Mouse (Mus musculus): Measurements from ENCODE around the gene Ninl. TPM values are rescaled to one million over a fixed set of nuclear protein-coding genes. Genes with fewer than 3 reads are reported as not detected.

Gene Ninl
- polyA plus RNA-seq, 1 experiment from 2014 or later = 11.8 TPM

- WGBS = 77% methylated on average over 3 of the region's 3 CpGs
Observed at GRCm38 (mm10) chr2:150930806-150931205, 108.4 kb downstream of the Ninl start.

GRCm38 (mm10) chr2:150929156-150929555, 110.0 kb downstream of the Ninl start:
- Histone ChIP-seq H3K27me3 (ENCODE audit: insufficient read depth, poor library complexity, severe bottlenecking) (no peaks in the 10 kb centered on the region), H3K4me3 (no peak overlapping the region), H3K27ac (no peak overlapping the region), H3K4me1 (replicated peaks) (no peaks in the 10 kb centered on the region), H3K36me3 (peaks cover 91% of the 10 kb centered on the region), H3K9me3 (no peaks in the 10 kb centered on the region)
- no peak for DNase-seq (ENCODE audit: low spot score)
- WGBS = 92% methylated on average over 6 of the region's 6 CpGs

More at GRCm38 (mm10) chr2:150930806-150931205, 108.4 kb downstream of the Ninl start:
- Histone ChIP-seq H3K36me3 (peaks cover 94% of the 10 kb centered on the region), H3K4me3 (no peak overlapping the region), H3K9me3 (no peaks in the 10 kb centered on the region), H3K4me1 (replicated peaks) (no peaks in the 10 kb centered on the region), H3K27ac (no peak overlapping the region), H3K27me3 (ENCODE audit: insufficient read depth, poor library complexity, severe bottlenecking) (no peaks in the 10 kb centered on the region)
- no peak for DNase-seq (ENCODE audit: low spot score)

GRCm38 (mm10) chr2:150927038-150927720, 112.0 kb downstream of the Ninl start:
- no peak for DNase-seq (ENCODE audit: low spot score)
- WGBS = 96% methylated on average over 11 of the region's 11 CpGs
- H3K9me3 ChIP-seq = no peaks in the 10 kb centered on the region
- H3K27ac ChIP-seq = no peak overlapping the region
- peaks cover 88% of the 10 kb centered on the region for H3K36me3 ChIP-seq
- H3K27me3 ChIP-seq (ENCODE audit: insufficient read depth, poor library complexity, severe bottlenecking) = no peaks in the 10 kb centered on the region
- H3K4me3 ChIP-seq = no peak overlapping the region
- H3K4me1 ChIP-seq (replicated peaks) = no peaks in the 10 kb centered on the region

GRCm38 (mm10) chr2:150923505-150923904, 115.7 kb downstream of the Ninl start:
- no peaks in the 10 kb centered on the region for H3K4me1 ChIP-seq (replicated peaks)
- H3K36me3 ChIP-seq = peaks cover 69% of the 10 kb centered on the region
- WGBS = 88% methylated on average over 7 of the region's 7 CpGs
- no peak for DNase-seq (ENCODE audit: low spot score)
- no peak overlapping the region for H3K4me3 ChIP-seq
- no peaks in the 10 kb centered on the region for H3K27me3 ChIP-seq (ENCODE audit: insufficient read depth, poor library complexity, severe bottlenecking)
- H3K9me3 ChIP-seq = no peaks in the 10 kb centered on the region
- H3K27ac ChIP-seq = no peak overlapping the region

GRCm38 (mm10) chr2:150923026-150923425, 116.2 kb downstream of the Ninl start:
- H3K4me1 ChIP-seq (replicated peaks) = no peaks in the 10 kb centered on the region
- H3K9me3 ChIP-seq = no peaks in the 10 kb centered on the region
- no peak for DNase-seq (ENCODE audit: low spot score)
- WGBS = 87% methylated on average over 3 of the region's 3 CpGs
- no peak overlapping the region for H3K4me3 ChIP-seq
- no peak overlapping the region for H3K27ac ChIP-seq
- H3K27me3 ChIP-seq (ENCODE audit: insufficient read depth, poor library complexity, severe bottlenecking) = no peaks in the 10 kb centered on the region
- peaks cover 69% of the 10 kb centered on the region for H3K36me3 ChIP-seq

- WGBS = 96% methylated on average over 4 of the region's 4 CpGs
- H3K36me3 ChIP-seq = peaks cover 69% of the 10 kb centered on the region
- H3K27ac ChIP-seq = no peak overlapping the region
- H3K27me3 ChIP-seq (ENCODE audit: insufficient read depth, poor library complexity, severe bottlenecking) = no peaks in the 10 kb centered on the region
- H3K4me3 ChIP-seq = no peak overlapping the region
- no peaks in the 10 kb centered on the region for H3K4me1 ChIP-seq (replicated peaks)
- no peaks in the 10 kb centered on the region for H3K9me3 ChIP-seq
- no peak for DNase-seq (ENCODE audit: low spot score)
Observed at GRCm38 (mm10) chr2:150922165-150922564, 117.0 kb downstream of the Ninl start.

GRCm38 (mm10) chr2:150921697-150922096, 117.5 kb downstream of the Ninl start:
- Histone ChIP-seq H3K36me3 (peaks cover 69% of the 10 kb centered on the region), H3K9me3 (no peaks in the 10 kb centered on the region), H3K27ac (no peak overlapping the region), H3K4me3 (no peak overlapping the region), H3K4me1 (replicated peaks) (no peaks in the 10 kb centered on the region), H3K27me3 (ENCODE audit: insufficient read depth, poor library complexity, severe bottlenecking) (no peaks in the 10 kb centered on the region)
- 93% methylated on average over 6 of the region's 6 CpGs for WGBS
- DNase-seq (ENCODE audit: low spot score) = no peak

- H3K36me3 ChIP-seq = peaks cover 68% of the 10 kb centered on the region
- DNase-seq (ENCODE audit: low spot score) = no peak
- no peaks in the 10 kb centered on the region for H3K9me3 ChIP-seq
- H3K27me3 ChIP-seq (ENCODE audit: insufficient read depth, poor library complexity, severe bottlenecking) = no peaks in the 10 kb centered on the region
- no peak overlapping the region for H3K27ac ChIP-seq
- no peaks in the 10 kb centered on the region for H3K4me1 ChIP-seq (replicated peaks)
- no peak overlapping the region for H3K4me3 ChIP-seq
- 97% methylated on average over 3 of the region's 3 CpGs for WGBS
Observed at GRCm38 (mm10) chr2:150920543-150920942, 118.6 kb downstream of the Ninl start.

- no peak overlapping the region for H3K27ac ChIP-seq
- 92% methylated on average over 3 of the region's 3 CpGs for WGBS
- no peak for DNase-seq (ENCODE audit: low spot score)
- H3K9me3 ChIP-seq = no peaks in the 10 kb centered on the region
- no peaks in the 10 kb centered on the region for H3K27me3 ChIP-seq (ENCODE audit: insufficient read depth, poor library complexity, severe bottlenecking)
- H3K36me3 ChIP-seq = peaks cover 70% of the 10 kb centered on the region
- H3K4me1 ChIP-seq (replicated peaks) = no peaks in the 10 kb centered on the region
- H3K4me3 ChIP-seq = no peak overlapping the region
Observed at GRCm38 (mm10) chr2:150918720-150919119, 120.5 kb downstream of the Ninl start.

- Histone ChIP-seq H3K4me1 (replicated peaks) (no peaks in the 10 kb centered on the region), H3K4me3 (no peak overlapping the region), H3K27me3 (ENCODE audit: insufficient read depth, poor library complexity, severe bottlenecking) (no peaks in the 10 kb centered on the region), H3K27ac (no peak overlapping the region), H3K9me3 (no peaks in the 10 kb centered on the region), H3K36me3 (peaks cover 65% of the 10 kb centered on the region)
- DNase-seq (ENCODE audit: low spot score) = no peak
- WGBS = 90% methylated on average over 5 of the region's 5 CpGs
Observed at GRCm38 (mm10) chr2:150915786-150916185, 123.4 kb downstream of the Ninl start.

- Histone ChIP-seq H3K4me3 (no peak overlapping the region), H3K27ac (no peak overlapping the region), H3K27me3 (ENCODE audit: insufficient read depth, poor library complexity, severe bottlenecking) (no peaks in the 10 kb centered on the region), H3K36me3 (peaks cover 59% of the 10 kb centered on the region), H3K9me3 (no peaks in the 10 kb centered on the region), H3K4me1 (replicated peaks) (peaks cover 6% of the 10 kb centered on the region)
- 86% methylated on average over 4 of the region's 4 CpGs for WGBS
- no peak for DNase-seq (ENCODE audit: low spot score)
Observed at GRCm38 (mm10) chr2:150914781-150915515, 124.2 kb downstream of the Ninl start.

GRCm38 (mm10) chr2:150910295-150910881, 128.8 kb downstream of the Ninl start:
- Histone ChIP-seq H3K36me3 (peaks cover 23% of the 10 kb centered on the region), H3K4me1 (replicated peaks) (peaks cover 6% of the 10 kb centered on the region), H3K4me3 (peak overlapping the region; percentile 66), H3K27ac (peak overlapping the region; percentile 98), H3K27me3 (ENCODE audit: insufficient read depth, poor library complexity, severe bottlenecking) (no peaks in the 10 kb centered on the region), H3K9me3 (no peaks in the 10 kb centered on the region)
- WGBS = 41% methylated on average over 10 of the region's 10 CpGs
- no peak for DNase-seq (ENCODE audit: low spot score)

GRCm38 (mm10) chr2:150909429-150910039, 129.6 kb downstream of the Ninl start:
- H3K27me3 ChIP-seq (ENCODE audit: insufficient read depth, poor library complexity, severe bottlenecking) = no peaks in the 10 kb centered on the region
- peak; percentile 95 for DNase-seq (ENCODE audit: low spot score)
- H3K36me3 ChIP-seq = peaks cover 14% of the 10 kb centered on the region; the same call in 1 of the 2 replicates
- under 1% methylated on average over 35 of the region's 35 CpGs for WGBS
- no peaks in the 10 kb centered on the region for H3K9me3 ChIP-seq
- peak overlapping the region; percentile 66 for H3K4me3 ChIP-seq
- peak overlapping the region; percentile 98 for H3K27ac ChIP-seq
- peaks cover 6% of the 10 kb centered on the region for H3K4me1 ChIP-seq (replicated peaks)

Data from hindbrain, embryonic 10.5 days (tissue).